Mouse (Mus musculus) left cerebral cortex, adult 2 months (tissue): ENCODE results near the gene Gpa33. TPM values are rescaled to one million over a fixed set of nuclear protein-coding genes. Genes with fewer than 3 reads are reported as not detected.

Source experiments
- DNase-seq, 2 experiments: peaks; one replicate each; pipeline ENCODE4 v3.0.0; 2021 to 2022; ENCODE audit warnings: low spot score in 2 of 2, mixed read lengths in 1 of 2; ENCODE audit errors: extremely low spot score in 1 of 2
- H3K27ac ChIP-seq: fragments of 200-600 bp; 2 replicates; pipeline ENCODE4 v1.8.1; 2022
- H3K4me3 ChIP-seq: fragments of 200-600 bp; 2 replicates; pipeline ENCODE4 v1.8.1; 2022
- CTCF ChIP-seq: fragments of 200-600 bp; IDR thresholded peaks from 2 replicates; pipeline ENCODE4 v1.8.1; 2022; ENCODE audit warnings: antibody characterized with exemption, mild to moderate bottlenecking, moderate library complexity
- intact Hi-C: fragments of 180-260 bp; cut with DNase I; formaldehyde crosslinking; loops from one replicate; pipeline ENCODE4 v1.15.1; 2025
- total RNA-seq, 2 experiments: library from RNA; stranded (reverse); gene quantifications; 2 replicates each; pipeline ENCODE4 v1.2.3; 2021

Gpa33 gene
- total RNA-seq, 2 experiments from 2014 or later: not detected

GRCm38 (mm10) chr1:166153351-166154120 is 23.5 kb downstream of the Gpa33 start:
- intact Hi-C loops: loop anchor here (1.0 to 5.0 kb wide), 5 partner anchors 106 to 379 kb away; partner anchors contain the start of gene Pou2f1
- no peak; the same call in none of the 2 replicates for TF ChIP-seq CTCF
- DNase-seq: peak; percentile 87 to 94
- Histone ChIP-seq H3K4me3 (no peak overlapping the region), H3K27ac (no peak overlapping the region)

DNA sequence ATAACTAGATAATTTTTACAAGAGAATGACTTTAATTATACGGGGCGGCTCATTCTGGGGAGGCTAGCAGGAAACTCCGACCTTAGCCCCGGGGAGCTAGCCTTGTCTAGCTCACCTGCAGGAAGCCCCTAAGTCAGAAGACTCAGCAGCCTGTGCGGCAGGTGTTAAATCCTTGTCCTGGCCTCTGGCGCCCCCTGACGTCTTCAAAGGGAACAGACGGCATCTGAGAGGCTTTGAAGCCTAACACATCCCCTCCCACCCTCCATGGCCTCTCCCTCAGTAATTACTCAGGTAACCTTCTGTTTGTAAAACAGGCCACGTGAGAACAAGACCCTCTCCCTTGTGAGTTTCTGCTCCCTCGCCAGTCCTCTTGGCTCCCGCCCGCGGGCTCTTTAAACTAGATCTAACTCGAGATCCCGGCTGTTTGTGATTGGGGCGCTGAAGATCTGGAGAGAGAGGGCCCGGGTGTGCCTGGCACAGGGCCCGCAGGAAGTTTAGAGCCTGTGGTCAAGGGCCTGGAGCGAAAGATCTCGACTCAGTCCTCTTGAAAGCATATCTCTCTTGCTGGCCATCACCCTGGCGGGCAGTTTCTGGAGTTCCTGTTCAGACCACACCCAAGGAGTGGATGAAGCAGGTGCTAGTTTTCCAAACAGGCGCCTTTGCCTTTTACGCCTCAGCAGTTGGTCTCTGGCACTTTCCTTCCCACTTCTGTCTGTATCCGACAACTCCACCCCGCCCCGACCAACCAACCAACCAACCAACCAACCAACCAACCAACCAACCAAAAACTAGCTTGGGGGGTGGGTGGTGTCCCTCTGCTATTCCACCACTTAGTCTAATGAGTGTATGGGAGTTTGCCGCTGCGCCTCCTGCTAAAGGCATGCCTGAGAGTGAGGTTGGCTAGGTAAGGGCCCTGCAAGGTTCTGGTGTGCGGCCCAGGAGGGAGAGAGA is 24.4 kb downstream of the Gpa33 start:
- peak; percentile 73 to 76 for DNase-seq
- H3K27ac ChIP-seq: no peak overlapping the region
- H3K4me3 ChIP-seq: no peak overlapping the region
- intact Hi-C loops: loop anchor here (2.0 to 5.0 kb wide), 2 partner anchors 107 to 374 kb away; no protein-coding TSS in a partner anchor
- TF ChIP-seq CTCF: peak; percentile 95

- TF ChIP-seq CTCF: no peak
- intact Hi-C loops: loop anchor here (2.0 kb wide), 1 partner anchor 374 kb away; no protein-coding TSS in a partner anchor
These were observed 25.1 kb downstream of the Gpa33 start for GRCm38 (mm10) chr1:166155113-166155494.

DNA sequence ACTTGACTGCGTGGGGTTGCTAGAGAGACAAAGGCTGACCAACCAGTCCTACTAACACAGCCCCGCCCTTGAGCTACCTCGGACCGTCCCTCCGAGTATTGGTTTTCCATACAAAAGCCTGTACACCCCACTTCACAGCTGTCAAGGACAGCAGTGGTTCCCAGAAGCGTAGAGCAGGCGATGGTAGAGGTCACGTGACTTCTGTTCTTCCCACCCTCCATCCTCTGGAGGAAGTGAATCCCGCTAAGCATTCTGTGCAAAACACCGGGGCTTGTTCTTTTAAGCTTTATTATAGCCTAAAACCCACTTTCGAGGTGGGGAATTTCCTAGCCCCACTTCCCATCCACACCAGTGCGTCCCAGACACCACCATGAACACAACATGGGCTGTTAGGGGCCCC is 27.7 kb downstream of the Gpa33 start:
- intact Hi-C loops: no loop called here
- H3K27ac ChIP-seq: no peak overlapping the region
- TF ChIP-seq CTCF: no peak
- no peak for DNase-seq
- no peak overlapping the region for H3K4me3 ChIP-seq

More at GRCm38 (mm10) chr1:166155113-166155494, 25.1 kb downstream of the Gpa33 start:
- DNase-seq: no peak
- H3K27ac ChIP-seq: no peak overlapping the region
- H3K4me3 ChIP-seq: no peak overlapping the region

- DNase-seq: no peak
- Histone ChIP-seq H3K4me3 (no peak overlapping the region), H3K27ac (no peak overlapping the region)
- intact Hi-C loops: no loop called here
- TF ChIP-seq CTCF: peak; percentile 5; the same call in 1 of the 2 replicates
These were observed 28.6 kb downstream of the Gpa33 start for GRCm38 (mm10) chr1:166158664-166159063.

GRCm38 (mm10) chr1:166160111-166160510 is 30.1 kb downstream of the Gpa33 start:
- no peak for TF ChIP-seq CTCF
- intact Hi-C loops: loop anchor here (1.0 to 5.0 kb wide), 3 partner anchors 159 to 202 kb away; no protein-coding TSS in a partner anchor
- no peak for DNase-seq
- Histone ChIP-seq H3K27ac (no peak overlapping the region), H3K4me3 (no peak overlapping the region)

- peak; percentile 69 to 82 for DNase-seq
- intact Hi-C loops: loop anchor here (1.0 to 5.0 kb wide), 3 partner anchors 158 to 201 kb away; no protein-coding TSS in a partner anchor
- TF ChIP-seq CTCF: peak; percentile 89
- Histone ChIP-seq H3K27ac (no peak overlapping the region), H3K4me3 (no peak overlapping the region)
These were observed 30.8 kb downstream of the Gpa33 start for GRCm38 (mm10) chr1:166160569-166161445.

DNA sequence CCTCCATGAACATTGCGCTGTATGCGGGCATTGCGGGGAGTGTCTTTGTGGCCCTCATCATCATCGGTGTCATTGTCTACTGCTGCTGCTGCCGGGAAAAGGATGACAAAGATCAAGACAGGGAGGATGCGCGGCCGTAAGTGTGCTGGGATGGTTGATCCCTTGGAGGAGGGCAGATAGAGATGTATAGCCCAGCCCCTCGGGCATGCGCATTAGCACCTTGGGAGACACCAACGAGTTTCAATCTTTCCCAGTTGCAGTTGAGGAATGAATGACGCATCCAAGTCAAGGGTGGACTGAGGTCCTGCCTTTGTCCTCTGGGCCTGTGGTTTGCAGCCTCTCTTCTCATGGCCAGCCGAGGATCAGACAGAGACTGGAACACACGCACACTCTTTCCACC is 34.5 kb downstream of the Gpa33 start:
- intact Hi-C loops: loop anchor here (5.0 kb wide), 2 partner anchors 183 to 198 kb away; no protein-coding TSS in a partner anchor
- DNase-seq: no peak

DNA sequence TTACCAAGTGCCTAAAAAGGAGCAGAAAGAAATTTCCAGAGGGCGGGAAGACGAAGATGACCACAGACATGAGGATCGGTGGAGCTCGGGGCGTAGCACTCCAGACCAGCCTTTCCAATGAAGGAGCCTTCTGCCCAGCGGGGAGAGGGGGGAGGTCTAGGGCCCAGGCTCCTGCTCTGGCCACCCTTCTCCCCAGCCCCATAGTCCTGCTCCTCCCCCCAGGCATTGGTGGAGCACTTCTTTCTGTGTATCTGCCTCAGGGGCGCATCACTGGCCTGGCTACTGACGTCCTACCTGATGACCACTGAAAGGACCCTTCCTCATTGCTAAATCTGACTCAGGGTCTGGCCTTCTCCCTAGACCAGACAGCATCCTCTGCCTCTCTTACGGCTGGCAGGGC is 35.1 kb downstream of the Gpa33 start:
- no peak for TF ChIP-seq CTCF

More for the DNA sequence above, 34.5 kb downstream of the Gpa33 start:
- H3K27ac ChIP-seq: no peak overlapping the region
- no peak for TF ChIP-seq CTCF
- no peak overlapping the region for H3K4me3 ChIP-seq

GRCm38 (mm10) chr1:166167405-166167804 is 37.4 kb downstream of the Gpa33 start:
- no peak overlapping the region for H3K4me3 ChIP-seq
- intact Hi-C loops: no loop called here
- no peak for TF ChIP-seq CTCF
- H3K27ac ChIP-seq: no peak overlapping the region
- DNase-seq: no peak

More for the DNA sequence above, 35.1 kb downstream of the Gpa33 start:
- H3K27ac ChIP-seq: no peak overlapping the region
- no peak for DNase-seq
- intact Hi-C loops: no loop called here
- H3K4me3 ChIP-seq: no peak overlapping the region

GRCm38 (mm10) chr1:166168017-166168416 is 38.0 kb downstream of the Gpa33 start:
- H3K4me3 ChIP-seq: no peak overlapping the region
- H3K27ac ChIP-seq: no peak overlapping the region
- intact Hi-C loops: no loop called here
- no peak for TF ChIP-seq CTCF
- DNase-seq: no peak
